Mouse (Mus musculus): ENCODE measurements around the gene Krt24. TPM values are rescaled to one million over a fixed set of nuclear protein-coding genes. Genes with fewer than 3 reads are reported as not detected.

Gene Krt24
- total RNA-seq (2012; rRNA removed) = not detected in 2 replicates

- Histone ChIP-seq H3K27ac (ENCODE audit: insufficient read depth, low read depth, low read length, poor library complexity, severe bottlenecking) (no peak within 1 kb of the TSS), H3K9ac (ENCODE audit: insufficient read depth, low read depth, low read length, poor library complexity, severe bottlenecking) (no peak within 1 kb of the TSS)
- no peak for TF ChIP-seq HCFC1 (IDR thresholded peaks at IDR 0.05; ENCODE audit: borderline replicate concordance, insufficient read depth, low read length)
- TF ChIP-seq ZNF384 (IDR thresholded peaks at IDR 0.05; ENCODE audit: low read depth, low read length) = no peak
- TF ChIP-seq MAFK (IDR thresholded peaks at IDR 0.05; ENCODE audit: insufficient read depth, low read depth, low read length) = no peak
- no peak for TF ChIP-seq CHD2 (IDR thresholded peaks at IDR 0.05; ENCODE audit: low read depth, low read length)
- TF ChIP-seq ZC3H11A (IDR thresholded peaks at IDR 0.05; ENCODE audit: borderline replicate concordance, low read depth, low read length) = no peak
Observed at GRCm38 (mm10) chr11:99284833-99285312, at the start of gene Krt24. Krt24 (minus strand) TSS chr11:99285262.

GRCm38 (mm10) chr11:99333426-99333825 is 48.4 kb upstream of the Krt24 start:
- H3K9ac ChIP-seq (ENCODE audit: insufficient read depth, low read depth, low read length, poor library complexity, severe bottlenecking) = no peak overlapping the region
- no peak overlapping the region for H3K27ac ChIP-seq (ENCODE audit: insufficient read depth, low read depth, low read length, poor library complexity, severe bottlenecking)
- no peak for TF ChIP-seq ZC3H11A (IDR thresholded peaks at IDR 0.05; ENCODE audit: borderline replicate concordance, low read depth, low read length)
- no peak for TF ChIP-seq ZNF384 (IDR thresholded peaks at IDR 0.05; ENCODE audit: low read depth, low read length)
- no peak for TF ChIP-seq HCFC1 (IDR thresholded peaks at IDR 0.05; ENCODE audit: borderline replicate concordance, insufficient read depth, low read length)
- TF ChIP-seq MAFK (IDR thresholded peaks at IDR 0.05; ENCODE audit: insufficient read depth, low read depth, low read length) = no peak
- no peak for TF ChIP-seq CHD2 (IDR thresholded peaks at IDR 0.05; ENCODE audit: low read depth, low read length)
- no peaks in the 10 kb centered on the region for H3K4me1 ChIP-seq (ENCODE audit: control insufficient read depth in 2 of 2, insufficient read depth in 2 of 2, low read length in 2 of 2, poor library complexity in 1 of 2)
- no peak for DNase-seq (ENCODE audit: low read depth, low spot score)
- H3K9me3 ChIP-seq (ENCODE audit: control insufficient read depth, insufficient read depth, low read depth, low read length) = no peaks in the 10 kb centered on the region
- H3K4me3 ChIP-seq (ENCODE audit: insufficient read depth in 1 of 2, low read depth in 1 of 2, low read length in 2 of 2, poor library complexity in 1 of 2, severe bottlenecking in 1 of 2) = no peak overlapping the region
- in situ Hi-C loops (cut with MboI; ENCODE audit: low sequenced_read_pairs in 2 of 2, unreplicated experiment in 2 of 2) = no loop called here
- H3K36me3 ChIP-seq (ENCODE audit: control insufficient read depth, insufficient read depth, low read length, poor library complexity, severe bottlenecking) = no peaks in the 10 kb centered on the region

More at GRCm38 (mm10) chr11:99284833-99285312, at the start of gene Krt24:
- no peaks in the 10 kb centered on the region for H3K4me1 ChIP-seq (ENCODE audit: control insufficient read depth in 2 of 2, insufficient read depth in 2 of 2, low read length in 2 of 2, poor library complexity in 1 of 2)
- no peak for DNase-seq (ENCODE audit: low read depth, low spot score)
- no peaks in the 10 kb centered on the region for H3K36me3 ChIP-seq (ENCODE audit: control insufficient read depth, insufficient read depth, low read length, poor library complexity, severe bottlenecking)
- no peak within 1 kb of the TSS for H3K4me3 ChIP-seq (ENCODE audit: insufficient read depth in 1 of 2, low read depth in 1 of 2, low read length in 2 of 2, poor library complexity in 1 of 2, severe bottlenecking in 1 of 2)
- in situ Hi-C loops (cut with MboI; ENCODE audit: low sequenced_read_pairs in 2 of 2, unreplicated experiment in 2 of 2) = no loop called here
- H3K9me3 ChIP-seq (ENCODE audit: control insufficient read depth, insufficient read depth, low read depth, low read length) = no peaks in the 10 kb centered on the region

- in situ Hi-C loops (cut with MboI; ENCODE audit: low sequenced_read_pairs in 2 of 2, unreplicated experiment in 2 of 2) = no loop called here
- H3K9ac ChIP-seq (ENCODE audit: insufficient read depth, low read depth, low read length, poor library complexity, severe bottlenecking) = no peak overlapping the region
- no peak for TF ChIP-seq MAFK (IDR thresholded peaks at IDR 0.05; ENCODE audit: insufficient read depth, low read depth, low read length)
- no peak for TF ChIP-seq ZNF384 (IDR thresholded peaks at IDR 0.05; ENCODE audit: low read depth, low read length)
- no peak for TF ChIP-seq HCFC1 (IDR thresholded peaks at IDR 0.05; ENCODE audit: borderline replicate concordance, insufficient read depth, low read length)
- no peak for TF ChIP-seq CHD2 (IDR thresholded peaks at IDR 0.05; ENCODE audit: low read depth, low read length)
- no peak for TF ChIP-seq ZC3H11A (IDR thresholded peaks at IDR 0.05; ENCODE audit: borderline replicate concordance, low read depth, low read length)
- no peaks in the 10 kb centered on the region for H3K36me3 ChIP-seq (ENCODE audit: control insufficient read depth, insufficient read depth, low read length, poor library complexity, severe bottlenecking)
- no peak overlapping the region for H3K4me3 ChIP-seq (ENCODE audit: insufficient read depth in 1 of 2, low read depth in 1 of 2, low read length in 2 of 2, poor library complexity in 1 of 2, severe bottlenecking in 1 of 2)
- no peaks in the 10 kb centered on the region for H3K9me3 ChIP-seq (ENCODE audit: control insufficient read depth, insufficient read depth, low read depth, low read length)
- H3K4me1 ChIP-seq (ENCODE audit: control insufficient read depth in 2 of 2, insufficient read depth in 2 of 2, low read length in 2 of 2, poor library complexity in 1 of 2) = no peaks in the 10 kb centered on the region
- H3K27ac ChIP-seq (ENCODE audit: insufficient read depth, low read depth, low read length, poor library complexity, severe bottlenecking) = no peak overlapping the region
- no peak for DNase-seq (ENCODE audit: low read depth, low spot score)
Observed at GRCm38 (mm10) chr11:99329655-99330054, 44.6 kb upstream of the Krt24 start.

- H3K4me1 ChIP-seq (ENCODE audit: control insufficient read depth in 2 of 2, insufficient read depth in 2 of 2, low read length in 2 of 2, poor library complexity in 1 of 2) = no peaks in the 10 kb centered on the region
- no peak for DNase-seq (ENCODE audit: low read depth, low spot score)
- H3K27ac ChIP-seq (ENCODE audit: insufficient read depth, low read depth, low read length, poor library complexity, severe bottlenecking) = no peak within 1 kb of the TSS
- H3K36me3 ChIP-seq (ENCODE audit: control insufficient read depth, insufficient read depth, low read length, poor library complexity, severe bottlenecking) = no peaks in the 10 kb centered on the region
- no peak within 1 kb of the TSS for H3K4me3 ChIP-seq (ENCODE audit: insufficient read depth in 1 of 2, low read depth in 1 of 2, low read length in 2 of 2, poor library complexity in 1 of 2, severe bottlenecking in 1 of 2)
- H3K9me3 ChIP-seq (ENCODE audit: control insufficient read depth, insufficient read depth, low read depth, low read length) = no peaks in the 10 kb centered on the region
- in situ Hi-C loops (cut with MboI; ENCODE audit: low sequenced_read_pairs in 2 of 2, unreplicated experiment in 2 of 2) = no loop called here
- H3K9ac ChIP-seq (ENCODE audit: insufficient read depth, low read depth, low read length, poor library complexity, severe bottlenecking) = no peak within 1 kb of the TSS
- TF ChIP-seq CHD2 (IDR thresholded peaks at IDR 0.05; ENCODE audit: low read depth, low read length) (no peak), MAFK (IDR thresholded peaks at IDR 0.05; ENCODE audit: insufficient read depth, low read depth, low read length) (no peak), ZC3H11A (IDR thresholded peaks at IDR 0.05; ENCODE audit: borderline replicate concordance, low read depth, low read length) (no peak), ZNF384 (IDR thresholded peaks at IDR 0.05; ENCODE audit: low read depth, low read length) (no peak), HCFC1 (IDR thresholded peaks at IDR 0.05; ENCODE audit: borderline replicate concordance, insufficient read depth, low read length) (no peak)
Observed at GRCm38 (mm10) chr11:99322851-99323250, 37.8 kb upstream of the Krt24 start, which contains the start of gene Krt25. Krt25 (minus strand) TSS chr11:99322951.

All from ES-E14 (cell line).